Mouse (Mus musculus) intestine, postnatal 0 days (tissue): ENCODE measurements around the gene Nanos3. TPM values are rescaled to one million over a fixed set of nuclear protein-coding genes. Genes with fewer than 3 reads are reported as not detected.

Source experiments
- ATAC-seq: fragments of 200-750 bp; cut with Nextera tagmentation; 2 replicates; pipeline ENCODE4 v1.8.0; 2017; ENCODE audit warnings: mild to moderate bottlenecking, moderate TSS enrichment, moderate library complexity
- H3K27ac ChIP-seq: fragments of 300-500 bp; sonication (generic); 2 replicates; pipeline ENCODE4 v1.5.1; 2014; ENCODE audit warnings: mild to moderate bottlenecking, low read depth, low read length, moderate library complexity
- H3K27me3 ChIP-seq: fragments of 300-500 bp; sonication (generic); replicated peaks from 2 replicates; pipeline ENCODE4 v1.6.1; 2014; ENCODE audit warnings: low read length, mixed read lengths; ENCODE audit not compliant: control insufficient read depth, insufficient read depth
- H3K36me3 ChIP-seq: fragments of 300-500 bp; sonication (generic); 2 replicates; pipeline ENCODE4 v1.6.1; 2014; ENCODE audit warnings: mild to moderate bottlenecking, moderate library complexity; ENCODE audit not compliant: control insufficient read depth, insufficient read depth
- H3K4me1 ChIP-seq: fragments of 300-500 bp; sonication (generic); replicated peaks from 2 replicates; pipeline ENCODE4 v1.6.1; 2014; ENCODE audit warnings: antibody characterized with exemption, low read length, mixed read lengths; ENCODE audit not compliant: control insufficient read depth, insufficient read depth
- H3K4me2 ChIP-seq: fragments of 300-500 bp; sonication (generic); replicated peaks from 2 replicates; pipeline ENCODE4 v1.6.1; 2014; ENCODE audit warnings: low read depth, mild to moderate bottlenecking, moderate library complexity
- H3K4me3 ChIP-seq: fragments of 300-500 bp; sonication (generic); 2 replicates; pipeline ENCODE4 v1.5.1; 2014; ENCODE audit warnings: low read depth, low read length
- H3K9ac ChIP-seq: fragments of 300-500 bp; sonication (generic); 2 replicates; pipeline ENCODE4 v1.6.1; 2014; ENCODE audit warnings: mild to moderate bottlenecking, low read depth, low read length
- H3K9me3 ChIP-seq: fragments of 300-500 bp; sonication (generic); 2 replicates; pipeline ENCODE4 v1.6.1; 2016; ENCODE audit warnings: mixed run types; ENCODE audit not compliant: control insufficient read depth
- CTCF ChIP-seq: sonication (generic); IDR thresholded peaks from 2 replicates; pipeline ENCODE4 v1.5.1; 2016; ENCODE audit warnings: low read depth, mild to moderate bottlenecking, control low read depth, antibody characterized with exemption, moderate library complexity
- WGBS: fragments of 180-500 bp; shearing (Covaris S2); extraction: QIAGEN DNeasy Blood & Tissue Kit; methylation state at CpG from one replicate; pipeline ENCODE4 v1.1.7; 2014; 5-methylcytosine and 5-hydroxymethylcytosine counted together
- polyA plus RNA-seq: library from polyadenylated mRNA; unstranded; fragments of >200 nt; fragmentation: Nextera tagmentation; extraction: Ambion mirVana; gene quantifications from 2 replicates; pipeline ENCODE4 v1.2.1, GENCODE M21; 2015

The Nanos3 gene
- polyA plus RNA-seq, 1 experiment from 2014 or later = 1.6 TPM

DNA sequence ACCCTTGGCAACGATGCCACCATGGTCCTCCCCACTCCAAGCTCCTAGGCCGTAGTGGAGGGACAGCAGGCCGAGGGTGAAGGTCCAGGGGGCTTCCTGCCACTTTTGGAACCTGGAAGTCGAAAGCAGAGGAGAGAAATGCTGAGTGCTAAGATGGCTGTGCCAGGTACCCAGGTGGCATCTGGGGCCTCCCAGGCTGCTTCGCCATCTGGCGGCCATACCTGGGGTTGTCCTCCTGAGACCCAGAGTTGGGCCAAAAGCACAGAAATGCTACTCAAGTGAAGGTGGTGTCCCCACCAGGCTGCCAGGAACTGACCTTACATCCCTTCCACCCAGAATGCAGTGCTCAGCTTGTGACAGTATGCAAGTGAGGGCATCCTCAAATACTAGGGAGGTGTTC lies 11.2 kb downstream of the Nanos3 start:
- peak; percentile 66 for TF ChIP-seq CTCF
- Histone ChIP-seq H3K27ac (no peak overlapping the region), H3K4me2 (no peak overlapping the region), H3K36me3 (peaks cover 14% of the 10 kb centered on the region; the same call in 1 of the 2 replicates), H3K9ac (no peak overlapping the region), H3K4me1 (no peaks in the 10 kb centered on the region), H3K27me3 (no peaks in the 10 kb centered on the region), H3K9me3 (no peaks in the 10 kb centered on the region), H3K4me3 (no peak overlapping the region)
- ATAC-seq = no peak
- 87% methylated on average over 6 of the region's 6 CpGs for WGBS

DNA sequence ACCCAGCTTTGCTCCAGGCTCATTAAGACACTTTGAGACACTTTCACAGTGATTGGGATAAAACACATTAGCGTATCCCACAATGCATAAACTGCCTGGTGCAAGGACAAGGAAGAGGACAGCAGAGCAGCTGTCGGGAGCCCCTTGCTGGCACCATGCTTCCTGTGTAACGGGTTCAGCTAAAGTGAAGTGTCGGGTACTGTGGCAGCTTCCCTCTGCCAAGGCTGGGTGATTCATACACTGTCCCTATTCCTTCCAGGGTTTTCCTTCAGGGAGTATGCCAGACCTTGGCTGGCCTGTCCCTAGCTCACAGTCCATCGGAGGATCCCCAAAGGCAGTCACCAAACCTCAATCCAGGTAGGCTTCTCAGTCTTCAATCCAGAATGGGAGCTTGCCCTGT lies 14.9 kb downstream of the Nanos3 start:
- Histone ChIP-seq H3K36me3 (peaks cover 14% of the 10 kb centered on the region; the same call in 1 of the 2 replicates), H3K27ac (no peak overlapping the region), H3K9me3 (no peaks in the 10 kb centered on the region), H3K27me3 (no peaks in the 10 kb centered on the region), H3K4me3 (no peak overlapping the region), H3K4me1 (no peaks in the 10 kb centered on the region), H3K9ac (no peak overlapping the region), H3K4me2 (no peak overlapping the region)
- 87% methylated on average over 5 of the region's 5 CpGs for WGBS
- no peak for ATAC-seq
- no peak for TF ChIP-seq CTCF

DNA sequence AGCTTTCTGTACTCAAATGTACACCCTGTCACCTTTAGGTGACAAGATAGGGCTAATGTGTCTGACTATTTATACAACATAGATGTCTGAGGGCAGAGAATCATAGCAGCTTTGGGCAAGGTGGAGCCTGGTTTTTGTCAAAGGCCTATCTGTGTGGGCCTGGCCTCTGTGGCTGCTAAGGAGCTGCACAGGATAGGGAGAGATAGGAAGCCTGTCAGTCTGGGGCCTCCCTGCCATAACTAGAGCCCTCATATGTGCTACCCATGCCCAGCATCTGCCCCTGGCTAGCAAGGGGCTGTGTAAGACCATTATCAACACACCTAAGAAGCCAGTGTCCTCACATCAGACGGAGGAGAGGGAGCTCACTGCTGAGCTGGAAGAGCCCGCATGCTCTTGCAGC lies 17.3 kb downstream of the Nanos3 start:
- Histone ChIP-seq H3K9ac (no peak overlapping the region), H3K36me3 (0 out of 2 replicates have a peak, but pooled peaks cover 4% of the 10 kb centered on the region), H3K27me3 (no peaks in the 10 kb centered on the region), H3K9me3 (no peaks in the 10 kb centered on the region), H3K4me2 (no peak overlapping the region), H3K27ac (no peak overlapping the region), H3K4me3 (no peak overlapping the region), H3K4me1 (no peaks in the 10 kb centered on the region)
- TF ChIP-seq CTCF = no peak
- ATAC-seq = no peak
- WGBS = 88% methylated on average over 2 of the region's 2 CpGs

GRCm38 (mm10) chr8:84157620-84158019 lies 27.4 kb downstream of the Nanos3 start:
- no peak overlapping the region for H3K4me2 ChIP-seq
- H3K4me3 ChIP-seq = no peak overlapping the region
- no peak for ATAC-seq
- no peaks in the 10 kb centered on the region for H3K36me3 ChIP-seq
- no peak overlapping the region for H3K9ac ChIP-seq
- H3K9me3 ChIP-seq = no peaks in the 10 kb centered on the region
- H3K4me1 ChIP-seq = no peaks in the 10 kb centered on the region
- TF ChIP-seq CTCF = no peak
- 89% methylated on average over 4 of the region's 4 CpGs for WGBS
- H3K27ac ChIP-seq = no peak overlapping the region
- no peaks in the 10 kb centered on the region for H3K27me3 ChIP-seq

- Histone ChIP-seq H3K4me1 (no peaks in the 10 kb centered on the region), H3K4me2 (no peak overlapping the region), H3K27ac (no peak overlapping the region), H3K4me3 (no peak overlapping the region), H3K9me3 (no peaks in the 10 kb centered on the region), H3K9ac (no peak overlapping the region), H3K36me3 (peaks cover 4% of the 10 kb centered on the region; the same call in 1 of the 2 replicates), H3K27me3 (no peaks in the 10 kb centered on the region)
- 49% methylated on average over 3 of the region's 3 CpGs for WGBS
- TF ChIP-seq CTCF = no peak
- no peak for ATAC-seq
Measured at GRCm38 (mm10) chr8:84149181-84149580, 35.8 kb downstream of the Nanos3 start.

- no peaks in the 10 kb centered on the region for H3K27me3 ChIP-seq
- no peak overlapping the region for H3K4me3 ChIP-seq
- no peak overlapping the region for H3K27ac ChIP-seq
- no peaks in the 10 kb centered on the region for H3K9me3 ChIP-seq
- ATAC-seq = no peak
- no peak overlapping the region for H3K9ac ChIP-seq
- peaks cover 11% of the 10 kb centered on the region for H3K36me3 ChIP-seq
- WGBS = 85% methylated on average over 5 of the region's 5 CpGs
- H3K4me2 ChIP-seq = 0 out of 2 replicates have a peak overlapping the region, but pooled peaks have one; percentile 76
- no peaks in the 10 kb centered on the region for H3K4me1 ChIP-seq
- no peak for TF ChIP-seq CTCF
Measured at GRCm38 (mm10) chr8:84148531-84148850, 36.5 kb downstream of the Nanos3 start.
